Mouse (Mus musculus): Measurements from ENCODE around the gene Phc2.

GRCm38 (mm10) chr4:128618246-128618911 lies 36.1 kb upstream of the Phc2 start, which contains the start of gene Tlr12:
- TF ChIP-seq CTCF (IDR thresholded peaks at IDR 0.05; ENCODE audit: low read depth, low read length) (no peak), POLR2A (IDR thresholded peaks at IDR 0.05; ENCODE audit: borderline replicate concordance, low read depth, low read length) (no peak)
